In the genomic region with DNA sequence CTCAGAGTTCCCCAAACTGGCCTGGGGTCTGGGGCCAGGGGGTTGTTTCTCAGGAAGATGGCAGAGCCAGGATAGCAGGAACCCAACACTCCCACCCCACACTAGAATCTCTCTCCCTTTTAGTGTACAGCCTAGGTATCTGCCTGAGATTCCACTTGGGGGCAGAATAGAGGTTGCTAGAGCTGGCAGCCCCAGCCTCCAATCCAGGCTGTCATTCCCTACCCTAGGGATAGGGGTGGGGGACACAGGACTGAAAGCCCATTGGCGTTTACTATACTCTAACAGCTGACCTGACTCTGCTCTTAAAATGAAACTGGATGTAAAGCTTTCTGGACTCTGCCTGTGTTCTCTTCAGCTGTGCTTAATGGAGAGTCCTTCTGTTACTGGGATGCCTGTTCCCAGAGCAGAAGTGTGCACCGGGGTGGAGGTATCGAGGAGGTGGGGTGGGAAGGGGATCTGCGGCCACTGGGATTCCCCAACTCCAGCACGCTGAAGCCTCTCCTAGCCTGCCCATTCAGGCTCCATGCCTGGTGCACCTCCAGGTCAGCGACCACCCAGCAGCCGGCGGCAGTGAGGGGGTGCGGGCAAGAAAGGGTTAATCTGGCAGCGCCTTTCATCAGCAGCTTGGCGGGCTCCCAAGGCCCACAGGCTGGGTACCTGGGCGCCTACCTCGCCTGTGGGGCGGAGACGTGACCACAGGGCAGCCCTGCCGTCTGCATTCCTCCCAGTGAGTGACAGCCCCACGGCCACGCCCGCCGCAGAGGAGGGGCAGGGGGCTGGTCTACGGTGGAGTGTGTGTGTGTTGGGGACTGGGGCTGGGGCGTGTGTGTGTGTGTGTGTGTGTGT, we compare ENCODE assay signal across 8 mouse cellular contexts. TPM values are rescaled to one million over a fixed set of nuclear protein-coding genes. Genes with fewer than 3 reads are reported as not detected.
A peak's percentile ranks its signal among the peaks of the same experiment; 100 is the strongest.
DNase-seq lines count a peak whose midpoint lies in the region; ATAC-seq and TF ChIP-seq lines count a peak whose summit lies in the region.

No protein-coding gene starts in this region.

- peak overlapping the region; percentile 42 for H3K4me2 ChIP-seq in limb, embryonic 11.5 days (ENCODE audit: low read depth, severe bottlenecking)
- H3K4me2 ChIP-seq in midbrain, embryonic 12.5 days (replicated peaks): peak overlapping the region; percentile 59

- H3K9ac ChIP-seq in limb, embryonic 11.5 days (ENCODE audit: low read length): peak overlapping the region; percentile 23; the same call in 1 of the 2 replicates
- H3K9ac ChIP-seq in midbrain, embryonic 12.5 days (replicated peaks): peak overlapping the region; percentile 34; the same call in 1 of the 2 replicates

- POLR2A ChIA-PET in Patski (lab: Charles Lee): interaction anchor here (1.1 kb wide), 1 partner anchor 39 kb away, joined by 3 read pairs; no protein-coding TSS in a partner anchor

- no peaks in the 10 kb centered on the region for H3K9me3 ChIP-seq in limb, embryonic 11.5 days (ENCODE audit: control insufficient read depth, low read length)
- H3K9me3 ChIP-seq in midbrain, embryonic 12.5 days: no peaks in the 10 kb centered on the region

- peak; percentile 23 for DNase-seq in adrenal gland, postnatal 25 days
- no peak for DNase-seq in adrenal gland, adult (ENCODE audit: inconsistent age in 2 of 2, low spot score in 1 of 2)
- DNase-seq in Patski (ENCODE audit: low read depth, low spot score): no peak
- peak; percentile 37 for DNase-seq in heart, postnatal 4 days
- peak; percentile 83 for DNase-seq in limb, embryonic 11.5 days (ENCODE audit: low spot score)
- no peak for DNase-seq in left cerebral cortex, postnatal 36 days (ENCODE audit: low spot score in 2 of 2)
- DNase-seq in cerebellum, adult 18-20 months: no peak

- H3K4me3 ChIP-seq in limb, embryonic 11.5 days (ENCODE audit: low read depth, low read length): peak overlapping the region; percentile 20
- H3K4me3 ChIP-seq in midbrain, embryonic 12.5 days: peak overlapping the region; percentile 39

- intact Hi-C loops in left cerebral cortex, postnatal 36 days (cut with DNase I): no loop called here

- H3K36me3 ChIP-seq in limb, embryonic 11.5 days (ENCODE audit: control insufficient read depth, insufficient read depth, low read length): no peaks in the 10 kb centered on the region
- no peaks in the 10 kb centered on the region for H3K36me3 ChIP-seq in midbrain, embryonic 12.5 days

- no peaks in the 10 kb centered on the region for H3K27me3 ChIP-seq in Patski
- peaks cover 14% of the 10 kb centered on the region; the same call in 1 of the 2 replicates for H3K27me3 ChIP-seq in limb, embryonic 11.5 days (ENCODE audit: control insufficient read depth, insufficient read depth, low read length)
- H3K27me3 ChIP-seq in midbrain, embryonic 12.5 days: peaks cover 42% of the 10 kb centered on the region

- WGBS in limb, embryonic 11.5 days: under 1% methylated on average over 22 of the region's 22 CpGs
- whole genome bisulfite sequencing in midbrain, embryonic 12.5 days: 3% methylated on average over 21 of the region's 22 CpGs

- peak; percentile 6 for ATAC-seq in Patski
- ATAC-seq in limb, embryonic 11.5 days (ENCODE audit: insufficient number of reproducible peaks, low FRiP score, low TSS enrichment, low read depth): peak; percentile 82
- peak; percentile 78 for ATAC-seq in midbrain, embryonic 12.5 days (ENCODE audit: low FRiP score, low read depth)

- CTCF ChIA-PET in Patski (lab: Charles Lee): no interaction called here

- peaks cover 35% of the 10 kb centered on the region for H3K4me1 ChIP-seq in limb, embryonic 11.5 days (ENCODE audit: control insufficient read depth, insufficient read depth, low read length)
- peaks cover 22% of the 10 kb centered on the region for H3K4me1 ChIP-seq in midbrain, embryonic 12.5 days

- in situ Hi-C loops in Patski (cut with MboI; ENCODE audit: low pct_unique_long_range_greater_than_20kb): no loop called here

- peak overlapping the region; percentile 33; the same call in 1 of the 2 replicates for H3K27ac ChIP-seq in limb, embryonic 11.5 days (replicated peaks; ENCODE audit: low read depth, low read length)
- no peak overlapping the region for H3K27ac ChIP-seq in midbrain, embryonic 12.5 days (replicated peaks)

- no peak for TF ChIP-seq CTCF in Patski (IDR thresholded peaks at IDR 0.05)

RNA-seq across cellular contexts. Expression of gene Tac4, which starts 50.9 kb away (rescaled TPM):
- not detected in 2 replicates for total RNA-seq in adrenal gland, postnatal 25 days (2021)
- not detected for polyA plus RNA-seq in Patski (2021)
- total RNA-seq in heart, postnatal 4 days (2021): not detected
- 0.20 TPM in 1 of 2 replicates, not detected in the other for polyA plus RNA-seq in limb, embryonic 11.5 days (2014; fragmentation: Nextera tagmentation; extraction: Ambion mirVana)
- 0.18 and 0.23 TPM in 2 replicates for polyA plus RNA-seq in midbrain, embryonic 12.5 days (2016; fragmentation: Nextera tagmentation; extraction: Ambion mirVana)
- total RNA-seq in left cerebral cortex, postnatal 36 days (2021): not detected

Comparison
In these comparisons a context has a peak if more than half of its experiments do, and no peak if none do; other contexts are left out.
1. DNase-seq: peak in adrenal gland, postnatal 25 days (single experiment), heart, postnatal 4 days (single experiment) and limb, embryonic 11.5 days (single experiment); none in adrenal gland, adult (0 of 2), Patski (single experiment), left cerebral cortex, postnatal 36 days (0 of 2) and cerebellum, adult 18-20 months (0 of 2).
2. ATAC-seq: peak in every context shown above with its lines; median percentile 82 in limb, embryonic 11.5 days; 78 in midbrain, embryonic 12.5 days; 6 in Patski.